Mouse (Mus musculus) liver, postnatal 0 days (tissue): ENCODE data around the gene Guk1.

Source experiments
- CTCF ChIP-seq: sonication (generic); IDR thresholded peaks from 2 replicates; pipeline ENCODE4 v1.5.1; 2016; ENCODE audit warnings: antibody characterized with exemption, low read depth
- EP300 ChIP-seq: IDR thresholded peaks from 2 replicates; pipeline ENCODE4 v1.6.1; 2016; ENCODE audit warnings: antibody characterized with exemption, low read depth, mild to moderate bottlenecking

- no peak for TF ChIP-seq CTCF
- no peak for TF ChIP-seq EP300
These were observed 32.5 kb downstream of the Guk1 start for GRCm38 (mm10) chr11:59159558-59159957.
